Mouse (Mus musculus) lung, postnatal 10 days (tissue): ENCODE measurements around the gene Fry.
A peak's percentile ranks its signal among the peaks of the same experiment; 100 is the strongest.

Source experiments
- DNase-seq: peaks from one replicate; pipeline ENCODE4 v3.0.0; 2021

Fry gene

GRCm38 (mm10) chr5:150176251-150177015 is 58.0 kb downstream of the Fry start:
- DNase-seq: no peak

GRCm38 (mm10) chr5:150177757-150178156 is 59.3 kb downstream of the Fry start:
- no peak for DNase-seq

- DNase-seq: no peak
Measured at GRCm38 (mm10) chr5:150178194-150178801, 59.9 kb downstream of the Fry start.

- DNase-seq: no peak
Measured at GRCm38 (mm10) chr5:150180985-150181607, 62.7 kb downstream of the Fry start.

DNA sequence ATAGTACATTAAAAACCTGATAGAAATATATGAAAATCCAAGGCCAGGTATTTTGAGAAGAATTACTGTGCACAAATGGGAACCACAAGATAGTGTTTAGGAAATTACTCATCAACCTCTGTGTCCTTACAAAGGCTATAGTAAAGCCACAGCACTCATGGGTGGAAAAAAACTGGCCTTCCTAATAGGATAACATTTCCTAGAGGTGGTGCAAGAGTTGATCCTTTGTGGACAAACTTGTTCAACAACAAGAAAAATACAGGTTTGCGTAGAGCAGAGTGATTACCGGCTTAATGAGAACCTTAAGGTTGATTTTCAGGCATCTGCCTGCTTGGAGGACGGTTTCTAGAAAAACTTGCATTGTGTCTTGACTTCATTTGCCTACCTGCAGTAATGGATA is 66.5 kb downstream of the Fry start:
- no peak for DNase-seq

GRCm38 (mm10) chr5:150186121-150186520 is 67.7 kb downstream of the Fry start:
- DNase-seq: no peak

GRCm38 (mm10) chr5:150186676-150187075 is 68.2 kb downstream of the Fry start:
- DNase-seq: no peak

DNA sequence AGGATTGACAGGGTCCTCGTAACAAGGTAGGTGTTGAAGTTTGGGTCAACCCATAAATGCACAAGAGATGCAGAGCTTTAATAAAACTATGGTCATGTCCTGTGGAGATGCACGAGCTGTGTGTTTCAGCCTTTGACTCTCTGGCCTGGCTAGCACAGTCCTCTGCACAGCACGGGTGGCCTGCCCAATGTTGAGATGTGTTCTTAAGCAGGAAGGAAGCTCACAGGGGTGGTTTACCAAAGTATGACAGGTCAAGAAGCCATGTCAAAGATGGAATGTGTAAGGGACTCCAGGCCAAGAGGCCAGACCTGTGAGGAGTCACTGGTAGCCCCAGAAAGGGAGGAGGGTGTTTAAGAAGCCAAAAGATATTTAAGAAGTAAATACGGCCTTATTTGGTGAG is 69.6 kb downstream of the Fry start:
- DNase-seq: no peak

DNA sequence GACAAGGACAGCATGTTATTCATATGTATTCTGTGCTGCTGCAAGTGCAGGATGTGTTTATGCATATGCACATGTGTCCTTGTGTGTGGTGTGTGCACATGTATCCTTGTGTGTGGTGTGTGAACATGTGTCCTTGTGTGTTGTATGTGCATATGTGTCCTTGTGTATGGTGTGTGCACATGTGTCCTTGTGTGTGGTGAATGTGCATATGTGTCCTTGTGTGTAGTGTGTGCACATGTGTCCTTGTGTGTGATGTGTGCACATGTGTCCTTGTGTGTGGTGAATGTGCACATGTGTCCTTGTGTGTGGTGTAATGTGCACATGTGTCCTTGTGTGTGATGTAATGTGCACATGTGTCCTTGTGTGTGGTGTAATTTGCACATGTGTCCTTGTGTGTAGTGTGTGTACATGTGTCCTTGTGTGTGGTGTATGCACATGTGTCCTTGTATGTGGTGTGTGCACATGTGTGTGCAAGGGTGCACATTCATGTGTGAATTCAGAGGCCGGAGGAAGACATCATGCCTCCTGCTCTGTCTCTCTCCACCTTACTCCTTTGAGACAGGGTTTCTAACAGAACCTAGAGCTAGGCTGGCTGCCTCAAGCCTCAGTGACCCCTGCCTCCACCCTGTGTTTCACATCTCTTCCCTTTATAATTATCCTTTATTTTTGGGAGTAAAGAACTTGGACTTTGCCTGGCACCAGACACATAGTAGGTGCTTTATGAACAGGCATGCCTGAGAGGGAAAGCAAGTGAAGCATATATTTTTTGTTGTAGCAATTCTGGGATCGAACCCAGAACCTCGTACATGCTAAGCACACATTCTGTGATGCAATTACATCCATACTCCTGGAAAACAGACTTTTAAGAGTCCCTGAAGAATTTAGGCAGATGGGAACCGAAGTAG is 72.3 kb downstream of the Fry start:
- DNase-seq: no peak

GRCm38 (mm10) chr5:150195514-150196210 is 77.2 kb downstream of the Fry start:
- DNase-seq: peak; percentile 90

DNA sequence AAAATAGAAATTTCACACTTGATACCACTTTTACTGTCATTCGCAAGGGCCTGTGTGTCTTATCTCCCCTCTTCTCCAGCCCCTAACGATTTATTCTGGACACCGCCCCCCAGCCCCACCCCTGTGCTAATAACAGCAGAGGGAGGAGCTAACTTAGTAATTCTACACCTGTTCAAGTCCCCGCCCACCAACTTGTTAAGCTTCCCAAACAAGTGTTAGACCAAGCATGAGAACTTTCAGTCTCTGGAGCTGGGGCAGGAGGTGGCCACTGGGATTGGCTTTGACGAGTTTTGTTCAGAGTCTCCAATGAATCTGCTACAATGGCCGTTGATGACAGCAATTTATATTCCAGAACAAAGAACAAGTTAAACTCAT is 77.8 kb downstream of the Fry start:
- peak; percentile 66 for DNase-seq

DNA sequence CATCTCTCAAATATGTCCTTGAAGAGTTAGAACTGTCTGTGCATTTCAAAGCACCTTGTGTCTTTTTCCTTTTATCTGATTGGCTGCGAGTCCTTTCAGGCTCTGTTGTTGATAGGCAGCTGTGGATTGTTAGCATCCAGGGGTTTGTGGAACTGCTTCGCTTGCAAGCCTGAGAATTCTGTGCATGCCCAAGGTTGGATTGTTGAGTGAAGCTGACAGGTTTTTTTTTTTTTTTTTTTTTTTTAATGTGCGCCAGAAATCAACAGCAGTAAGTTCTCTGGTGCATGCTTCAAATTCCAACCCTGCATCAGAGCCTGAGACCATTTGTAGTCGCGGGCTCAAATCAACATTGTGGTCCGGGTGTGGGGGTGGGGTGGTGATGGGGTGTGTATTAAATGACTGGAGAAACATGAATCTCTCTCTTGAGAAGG is 78.5 kb downstream of the Fry start:
- peak; percentile 47 for DNase-seq

GRCm38 (mm10) chr5:150206749-150207148 is 88.3 kb downstream of the Fry start:
- no peak for DNase-seq

GRCm38 (mm10) chr5:150207596-150207995 is 89.2 kb downstream of the Fry start:
- no peak for DNase-seq

- DNase-seq: no peak
Measured at GRCm38 (mm10) chr5:150208009-150208408, 89.6 kb downstream of the Fry start.

GRCm38 (mm10) chr5:150214081-150214480 is 95.6 kb downstream of the Fry start:
- DNase-seq: no peak

DNA sequence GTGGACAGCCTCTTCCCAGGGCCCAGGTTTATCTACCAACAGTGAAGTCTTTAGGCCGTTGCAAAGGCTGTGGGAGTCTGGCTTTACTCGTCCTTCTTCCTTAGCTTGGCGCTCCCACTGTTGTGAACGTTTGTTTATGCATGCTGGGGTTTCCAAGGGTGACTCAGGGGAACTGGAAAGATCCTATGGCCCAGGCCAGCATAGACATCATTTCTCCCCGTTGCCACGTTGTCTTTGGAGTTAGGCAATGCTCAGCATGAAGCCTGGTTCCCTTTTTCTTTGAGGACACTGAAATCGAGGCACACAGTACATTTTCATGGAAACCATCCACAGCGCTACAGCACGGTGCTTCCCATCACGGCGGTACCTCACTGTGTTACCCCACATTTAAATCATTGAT is 97.6 kb downstream of the Fry start:
- peak; percentile 43 for DNase-seq

GRCm38 (mm10) chr5:150219457-150219856 is 101.0 kb downstream of the Fry start:
- DNase-seq: no peak

- peak; percentile 50 for DNase-seq
Measured at GRCm38 (mm10) chr5:150220333-150220732, 101.9 kb downstream of the Fry start.

DNA sequence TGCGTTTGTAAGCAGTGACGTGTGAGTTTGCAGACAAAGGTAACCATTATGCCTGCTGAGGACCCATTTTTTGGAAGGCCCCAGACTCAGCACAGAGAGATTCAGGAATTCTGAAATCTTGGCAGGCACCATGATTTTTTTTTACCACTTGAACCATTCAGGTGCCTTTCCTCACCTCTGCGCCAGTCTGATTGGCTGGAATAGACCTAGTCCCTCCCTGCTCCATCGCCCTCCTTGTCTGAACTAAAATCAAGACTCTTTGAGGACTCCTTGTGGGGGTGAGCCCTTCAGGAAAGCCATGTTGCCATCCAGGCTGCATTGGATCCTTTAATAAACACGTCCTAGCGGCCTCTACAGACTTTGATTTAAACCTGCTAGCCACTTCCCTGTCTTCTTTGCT is 103.4 kb downstream of the Fry start:
- DNase-seq: no peak

DNA sequence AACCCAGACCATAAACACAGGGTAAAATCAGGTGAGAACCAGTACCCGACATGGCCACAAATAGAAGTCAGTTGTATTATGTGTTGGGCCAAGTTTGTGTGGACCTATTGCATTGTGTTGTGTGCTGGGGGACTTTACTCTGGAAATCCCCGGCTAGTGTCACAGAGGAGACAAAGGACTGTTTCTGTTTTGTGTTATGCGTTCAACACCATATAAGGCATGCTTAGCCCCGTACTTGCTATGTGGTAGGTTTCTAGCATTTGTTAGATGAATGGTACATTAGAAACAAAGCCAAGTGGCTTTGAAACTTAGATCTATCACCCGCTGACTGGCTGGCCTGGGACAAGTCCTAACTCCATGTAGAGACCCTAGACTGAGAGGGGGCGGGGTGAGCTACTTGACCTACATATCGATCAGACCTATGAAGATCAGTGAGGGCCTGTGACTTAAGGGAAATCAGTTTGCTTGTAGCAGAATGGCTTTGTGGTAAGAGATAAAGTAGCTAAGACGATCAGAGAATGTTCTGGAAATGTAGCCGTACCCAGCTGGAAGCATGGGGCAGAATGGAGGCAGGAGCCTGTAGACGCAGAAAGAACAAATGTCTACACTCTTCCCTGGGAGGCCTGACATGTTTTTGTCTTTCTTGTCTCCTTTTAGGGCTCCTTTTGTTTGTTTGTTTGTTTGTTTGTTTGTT is 105.2 kb downstream of the Fry start:
- no peak for DNase-seq

GRCm38 (mm10) chr5:150229086-150229485 is 110.6 kb downstream of the Fry start:
- no peak for DNase-seq
